Mouse (Mus musculus) layer of hippocampus, adult 6 months (tissue): ENCODE results near the gene Crp. TPM values are rescaled to one million over a fixed set of nuclear protein-coding genes. Genes with fewer than 3 reads are reported as not detected.

Source experiments
- long read RNA-seq, 2 experiments: library from polyadenylated mRNA; unstranded; transcript quantifications; one replicate each; pipeline ENCODE4 v2.0.0; 2019 to 2020
- polyA plus RNA-seq: library from polyadenylated mRNA; unstranded; fragments of <200 nt; fragmentation: Nextera tagmentation; gene quantifications from 2 replicates; pipeline ENCODE4 v1.2.3, GENCODE M21; 2021

The Crp gene
- not detected in 2 replicates for polyA plus RNA-seq
- long read RNA-seq, experiment 1, result 0 reads
- long read RNA-seq, experiment 2, result 0 reads

DNA sequence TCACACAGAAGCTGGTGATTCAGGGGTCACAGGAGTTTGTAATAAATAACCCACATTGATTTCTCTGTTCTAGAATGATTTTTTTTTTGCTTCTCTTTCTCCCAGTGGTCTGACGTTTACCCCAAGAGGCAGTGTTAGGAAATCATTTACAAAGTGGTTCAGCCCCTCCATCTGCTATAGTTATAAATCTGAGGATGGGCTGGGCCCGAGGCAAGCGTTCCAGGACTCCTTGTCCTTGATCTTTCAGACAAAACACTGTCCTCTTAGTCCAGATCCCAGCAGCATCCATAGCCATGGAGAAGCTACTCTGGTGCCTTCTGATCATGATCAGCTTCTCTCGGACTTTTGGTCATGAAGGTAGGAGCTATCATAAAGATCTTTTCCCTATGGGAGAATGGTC lies at the start of gene Crp:
TSS of gene Crp (plus strand) at position 212 of the 400 bp plus-strand sequence.

Other genes with a start within 250 kb of the Crp start
- gene Slamf9, start 222.7 kb upstream of the Crp start, polyA plus RNA-seq, result 1.6 and 2.0 TPM in 2 replicates
- gene Igsf9, start 216.3 kb upstream of the Crp start, polyA plus RNA-seq, result 0.35 and 0.67 TPM in 2 replicates
- 13.4 and 13.8 TPM in 2 replicates for gene Tagln2, start 198.0 kb upstream of the Crp start, polyA plus RNA-seq
- gene Cfap45, start 177.3 kb upstream of the Crp start, polyA plus RNA-seq, result 4.5 and 6.9 TPM in 2 replicates
- 0.51 and 0.68 TPM in 2 replicates for gene Vsig8, start 142.1 kb upstream of the Crp start, polyA plus RNA-seq
- 0.38 and 0.55 TPM in 2 replicates for gene Slamf8, start 107.5 kb upstream of the Crp start, polyA plus RNA-seq
- gene Fcrl6, start 95.5 kb upstream of the Crp start, polyA plus RNA-seq, result 0.09 TPM in 1 of 2 replicates, not detected in the other
- 13.2 and 14.1 TPM in 2 replicates for gene Dusp23, start 65.1 kb upstream of the Crp start, polyA plus RNA-seq
- gene Apcs, start 197.0 kb downstream of the Crp start, polyA plus RNA-seq, result not detected in 2 replicates